In genomic region chr4:72197888-72198605, GRCm38 (mm10) we compare ENCODE assay signal across 8 mouse cellular contexts. TPM values are rescaled to one million over a fixed set of nuclear protein-coding genes. Genes with fewer than 3 reads are reported as not detected.
DNase-seq lines count a peak whose midpoint lies in the region; ATAC-seq lines count a peak whose summit lies in the region.

No protein-coding gene starts in this region.

- H3K9ac ChIP-seq in heart, embryonic 16.5 days (ENCODE audit: low read length): peak overlapping the region; percentile 1; the same call in 1 of the 2 replicates

- H3K4me3 ChIP-seq in heart, embryonic 16.5 days (ENCODE audit: low read length): peak overlapping the region; percentile 78

- ATAC-seq in heart, embryonic 16.5 days (replicated peaks; ENCODE audit: extremely low read depth, insufficient read depth, low FRiP score): no peak

- no peak overlapping the region for H3K27ac ChIP-seq in heart, embryonic 16.5 days (ENCODE audit: low read length)

- 26% methylated on average over 7 of the region's 7 CpGs for WGBS in heart, embryonic 16.5 days

- H3K36me3 ChIP-seq in heart, embryonic 16.5 days (ENCODE audit: control insufficient read depth, insufficient read depth): no peaks in the 10 kb centered on the region

- H3K9me3 ChIP-seq in heart, embryonic 16.5 days (replicated peaks; ENCODE audit: control insufficient read depth, low read length): no peaks in the 10 kb centered on the region

- H3K4me2 ChIP-seq in heart, embryonic 16.5 days (ENCODE audit: low read depth, low read length): peak overlapping the region; percentile 92

- peak; percentile 34 to 46 for DNase-seq in right cerebral cortex, postnatal 10 days (ENCODE audit: low spot score in 2 of 2)
- no peak for DNase-seq in right cerebral cortex, postnatal 25 days
- peak; percentile 14 to 23 for DNase-seq in cerebellum, postnatal 25 days
- DNase-seq in kidney, postnatal 14 days: peak; percentile 65
- peak; percentile 93 for DNase-seq in lung, postnatal 36 days
- no peak for DNase-seq in spleen, postnatal 10 days (ENCODE audit: low spot score in 2 of 2)
- DNase-seq in thymus, postnatal 14 days: no peak

- H3K27me3 ChIP-seq in heart, embryonic 16.5 days (ENCODE audit: control insufficient read depth, insufficient read depth, low read length): peaks cover 35% of the 10 kb centered on the region

- H3K4me1 ChIP-seq in heart, embryonic 16.5 days (ENCODE audit: control insufficient read depth, insufficient read depth, low read length): peaks cover 19% of the 10 kb centered on the region

RNA-seq across cellular contexts. Expression of gene Tle1, which starts 2.7 kb away (rescaled TPM):
- 6.2 and 6.4 TPM in 2 replicates for polyA plus RNA-seq in heart, embryonic 16.5 days (2015; fragmentation: Nextera tagmentation; extraction: Ambion mirVana)

Comparison
In these comparisons a context has a peak if more than half of its experiments do, and no peak if none do; other contexts are left out.
1. DNase-seq: peak in right cerebral cortex, postnatal 10 days (2 of 2), cerebellum, postnatal 25 days (2 of 2), kidney, postnatal 14 days (single experiment) and lung, postnatal 36 days (single experiment); none in right cerebral cortex, postnatal 25 days (single experiment), spleen, postnatal 10 days (0 of 2) and thymus, postnatal 14 days (single experiment).